Mouse (Mus musculus) heart, embryonic 11.5 days (tissue): ENCODE measurements at regions not wholly inside any gene's neighbourhood (a gene's known extent, or its start where the extent isn't known, plus 50 kb on each side); places are given as distances from the start of the nearest gene placed in this dataset.

ENCODE experiments used
- ATAC-seq: fragments of 200-750 bp; cut with Nextera tagmentation; replicated peaks from 2 replicates; pipeline ENCODE4 v1.8.0; 2017; ENCODE audit warnings: moderate library complexity; ENCODE audit not compliant: insufficient number of reproducible peaks, low FRiP score, low TSS enrichment
- H3K27ac ChIP-seq: fragments of 300-500 bp; sonication (generic); 2 replicates; pipeline ENCODE4 v1.5.1; 2014; ENCODE audit warnings: mild to moderate bottlenecking, low read depth, low read length
- H3K27me3 ChIP-seq: fragments of 300-500 bp; sonication (generic); 2 replicates; pipeline ENCODE4 v1.6.1; 2014; ENCODE audit warnings: mild to moderate bottlenecking, low read length, mixed read lengths; ENCODE audit not compliant: control insufficient read depth, insufficient read depth
- H3K36me3 ChIP-seq: fragments of 300-500 bp; sonication (generic); 2 replicates; pipeline ENCODE4 v1.6.1; 2014; ENCODE audit warnings: mild to moderate bottlenecking, low read length, moderate library complexity, mixed read lengths; ENCODE audit not compliant: control insufficient read depth, insufficient read depth
- H3K4me1 ChIP-seq: fragments of 300-500 bp; sonication (generic); 2 replicates; pipeline ENCODE4 v1.6.1; 2014; ENCODE audit warnings: low read length; ENCODE audit not compliant: control insufficient read depth, insufficient read depth
- H3K4me2 ChIP-seq: fragments of 300-500 bp; sonication (generic); 2 replicates; pipeline ENCODE4 v1.6.1; 2014; ENCODE audit warnings: mild to moderate bottlenecking, moderate library complexity
- H3K4me3 ChIP-seq: fragments of 300-500 bp; sonication (generic); 2 replicates; pipeline ENCODE4 v1.5.1; 2014; ENCODE audit warnings: low read depth, low read length
- H3K9ac ChIP-seq: fragments of 300-500 bp; sonication (generic); 2 replicates; pipeline ENCODE4 v1.6.1; 2014; ENCODE audit warnings: mild to moderate bottlenecking, low read depth, low read length, moderate library complexity
- H3K9me3 ChIP-seq: fragments of 300-500 bp; sonication (generic); replicated peaks from 2 replicates; pipeline ENCODE4 v1.6.1; 2016; ENCODE audit warnings: low read length; ENCODE audit not compliant: control insufficient read depth
- WGBS: fragments of 180-500 bp; shearing (Covaris S2); extraction: QIAGEN DNeasy Blood & Tissue Kit; methylation state at CpG from one replicate; pipeline ENCODE4 v1.1.7; 2014; ENCODE audit not compliant: insufficient replicate concordance; 5-methylcytosine and 5-hydroxymethylcytosine counted together

DNA sequence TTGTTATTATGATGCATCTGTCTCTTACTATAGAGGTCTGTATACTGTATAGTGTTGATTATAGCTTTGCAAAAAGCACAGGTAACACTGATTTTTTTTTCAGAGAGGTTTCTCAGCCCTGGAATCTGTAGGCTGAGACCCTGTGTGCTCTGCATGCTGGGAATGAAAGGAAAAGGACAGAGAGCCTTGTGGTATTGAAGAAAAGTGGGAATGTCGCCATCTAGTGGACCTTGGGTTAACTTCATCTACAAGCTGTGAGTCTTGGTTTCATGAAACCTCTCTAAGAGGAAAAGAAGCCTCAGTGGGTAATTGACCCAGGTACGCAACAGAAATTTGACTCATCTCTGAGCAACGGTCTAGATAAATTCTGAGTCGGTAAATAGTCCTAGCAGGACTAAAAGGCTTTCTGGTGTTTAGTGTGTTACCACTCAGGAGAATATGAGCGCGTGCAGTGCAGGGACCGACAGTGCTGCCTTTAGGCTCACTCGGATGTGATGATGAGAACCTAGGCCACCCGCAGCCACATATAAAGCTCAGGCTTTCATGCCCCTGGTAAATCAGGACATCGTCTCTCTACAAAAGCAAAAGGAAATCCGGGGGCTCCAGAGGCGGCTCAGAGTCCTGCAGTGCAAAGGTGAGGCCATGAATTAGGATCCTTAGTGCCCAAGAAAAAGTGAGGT is 75.9 kb upstream of the Nmur2 start:
- no peak overlapping the region for H3K9ac ChIP-seq
- no peak overlapping the region for H3K4me2 ChIP-seq
- no peaks in the 10 kb centered on the region for H3K36me3 ChIP-seq
- H3K4me3 ChIP-seq = no peak overlapping the region
- WGBS = 38% methylated on average over 12 of the region's 12 CpGs
- ATAC-seq = no peak
- no peaks in the 10 kb centered on the region for H3K9me3 ChIP-seq
- H3K27me3 ChIP-seq = no peaks in the 10 kb centered on the region
- H3K4me1 ChIP-seq = no peaks in the 10 kb centered on the region
- no peak overlapping the region for H3K27ac ChIP-seq

DNA sequence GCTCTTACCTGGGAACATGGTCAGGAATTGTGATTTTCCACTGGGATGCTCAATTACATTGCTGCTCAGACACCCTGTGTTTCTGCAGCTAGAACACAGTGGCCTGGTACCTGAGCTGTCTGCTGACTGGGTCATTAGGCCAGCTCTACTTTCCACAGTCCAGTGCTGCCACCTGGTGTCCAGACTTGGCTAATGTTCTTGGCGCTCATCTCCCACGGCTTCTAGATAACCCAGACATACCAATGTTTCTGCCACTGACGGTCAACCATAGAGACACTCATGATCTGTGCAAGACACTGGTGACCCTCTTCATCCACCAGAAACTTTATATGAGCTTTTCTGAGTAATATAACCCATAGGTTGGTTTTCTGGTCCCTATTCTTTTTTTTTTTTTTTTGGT is 67.1 kb upstream of the Nmur2 start:
- Histone ChIP-seq H3K9me3 (no peaks in the 10 kb centered on the region), H3K4me3 (no peak overlapping the region), H3K36me3 (no peaks in the 10 kb centered on the region), H3K27me3 (no peaks in the 10 kb centered on the region), H3K4me1 (no peaks in the 10 kb centered on the region), H3K4me2 (no peak overlapping the region), H3K27ac (no peak overlapping the region), H3K9ac (no peak overlapping the region)
- WGBS = 12% methylated on average over 3 of the region's 3 CpGs
- ATAC-seq = no peak

DNA sequence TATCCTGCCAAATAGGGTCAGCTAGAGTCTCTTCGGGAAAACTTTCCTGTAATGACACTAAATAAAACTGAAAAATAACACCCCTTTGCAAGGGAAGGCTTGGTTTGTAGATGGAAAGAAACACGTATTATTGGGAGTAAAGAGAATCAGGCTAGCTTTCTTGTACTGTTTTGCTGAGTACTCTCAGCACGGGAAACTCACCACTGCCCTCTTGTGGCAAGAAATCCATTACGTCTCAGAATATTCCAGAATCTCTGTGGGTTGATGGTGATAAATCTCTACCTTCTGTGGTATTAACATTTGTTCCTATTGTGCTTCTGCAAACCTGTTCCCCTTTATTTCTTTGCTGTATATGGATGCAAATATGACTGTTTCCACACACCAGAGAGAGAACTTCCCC is 64.8 kb upstream of the Nmur2 start:
- H3K27me3 ChIP-seq = no peaks in the 10 kb centered on the region
- no peak overlapping the region for H3K9ac ChIP-seq
- no peak overlapping the region for H3K4me3 ChIP-seq
- no peak overlapping the region for H3K4me2 ChIP-seq
- no peak for ATAC-seq
- no peaks in the 10 kb centered on the region for H3K36me3 ChIP-seq
- 41% methylated on average over 4 of the region's 4 CpGs for WGBS
- no peak overlapping the region for H3K27ac ChIP-seq
- H3K4me1 ChIP-seq = no peaks in the 10 kb centered on the region
- H3K9me3 ChIP-seq = no peaks in the 10 kb centered on the region

DNA sequence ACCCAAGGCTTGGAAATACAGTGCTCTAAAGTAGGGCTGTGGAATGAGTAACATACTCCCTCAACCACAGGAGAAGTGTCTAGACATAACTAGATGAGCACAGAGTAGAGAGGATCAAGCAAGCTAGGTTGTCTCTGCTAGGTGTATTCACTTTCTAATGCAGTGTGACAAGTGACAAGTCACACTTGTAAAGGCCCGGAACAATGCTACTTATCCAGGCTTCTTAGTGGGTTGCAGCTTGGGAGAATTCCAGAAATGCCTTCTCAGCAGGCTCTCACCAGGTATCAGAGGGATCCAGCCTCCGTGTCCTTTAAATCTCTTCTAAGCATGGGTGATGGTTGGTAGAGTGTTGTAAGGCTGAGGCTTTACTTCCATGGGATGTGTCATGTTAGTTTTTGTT is 52.1 kb upstream of the Nmur2 start:
- Histone ChIP-seq H3K9ac (no peak overlapping the region), H3K4me1 (no peaks in the 10 kb centered on the region), H3K9me3 (no peaks in the 10 kb centered on the region), H3K36me3 (no peaks in the 10 kb centered on the region), H3K27ac (no peak overlapping the region), H3K4me2 (no peak overlapping the region), H3K27me3 (no peaks in the 10 kb centered on the region), H3K4me3 (no peak overlapping the region)
- 30% methylated on average over 2 of the region's 2 CpGs for WGBS
- ATAC-seq = no peak
